Mouse (Mus musculus): ENCODE data around the gene Kxd1. TPM values are rescaled to one million over a fixed set of nuclear protein-coding genes. Genes with fewer than 3 reads are reported as not detected.

The Kxd1 gene
- polyA plus RNA-seq, 1 experiment from 2014 or later, result 50.0 TPM

GRCm38 (mm10) chr8:70486941-70487520, 40.7 kb downstream of the Kxd1 start, which contains the start of gene Tmem59l:
TSS of gene Tmem59l (minus strand) at chr8:70487358.
- Histone ChIP-seq H3K4me3 (ENCODE audit: low read depth, low read length) (peak within 1 kb of the TSS; percentile 27), H3K4me2 (peak within 1 kb of the TSS; percentile 49), H3K36me3 (ENCODE audit: control insufficient read depth, insufficient read depth, low read length) (no peaks in the 10 kb centered on the region), H3K4me1 (ENCODE audit: control insufficient read depth, insufficient read depth, low read length) (peaks cover 22% of the 10 kb centered on the region), H3K27ac (ENCODE audit: low read depth, low read length) (no peak within 1 kb of the TSS), H3K9ac (ENCODE audit: low read length) (peak within 1 kb of the TSS; percentile 41), H3K9me3 (ENCODE audit: control insufficient read depth, low read length) (no peaks in the 10 kb centered on the region), H3K27me3 (ENCODE audit: control insufficient read depth, insufficient read depth, low read length) (peaks cover 72% of the 10 kb centered on the region)
- WGBS, result 3% methylated on average over 32 of the region's 33 CpGs
- ATAC-seq (ENCODE audit: low FRiP score) (peak; percentile 41; the same call in 1 of the 2 replicates), DNase-seq (ENCODE audit: low spot score, missing footprints) (peak; percentile 91)

GRCm38 (mm10) chr8:70486191-70486681, 41.5 kb downstream of the Kxd1 start:
- WGBS, result 52% methylated on average over 7 of the region's 7 CpGs
- no peak for ATAC-seq (ENCODE audit: low FRiP score)
- H3K4me1 ChIP-seq (ENCODE audit: control insufficient read depth, insufficient read depth, low read length), result peaks cover 22% of the 10 kb centered on the region
- no peaks in the 10 kb centered on the region for H3K9me3 ChIP-seq (ENCODE audit: control insufficient read depth, low read length)
- H3K27ac ChIP-seq (ENCODE audit: low read depth, low read length), result no peak overlapping the region
- no peak overlapping the region for H3K9ac ChIP-seq (ENCODE audit: low read length)
- peaks cover 64% of the 10 kb centered on the region for H3K27me3 ChIP-seq (ENCODE audit: control insufficient read depth, insufficient read depth, low read length)
- no peak overlapping the region for H3K4me3 ChIP-seq (ENCODE audit: low read depth, low read length)
- no peak overlapping the region for H3K4me2 ChIP-seq
- peak; percentile 85 for DNase-seq (ENCODE audit: low spot score, missing footprints)
- no peaks in the 10 kb centered on the region for H3K36me3 ChIP-seq (ENCODE audit: control insufficient read depth, insufficient read depth, low read length)

GRCm38 (mm10) chr8:70482943-70483342, 44.8 kb downstream of the Kxd1 start:
- Histone ChIP-seq H3K4me1 (ENCODE audit: control insufficient read depth, insufficient read depth, low read length) (peaks cover 2% of the 10 kb centered on the region), H3K27ac (ENCODE audit: low read depth, low read length) (no peak overlapping the region), H3K4me3 (ENCODE audit: low read depth, low read length) (no peak overlapping the region), H3K9me3 (ENCODE audit: control insufficient read depth, low read length) (no peaks in the 10 kb centered on the region), H3K9ac (ENCODE audit: low read length) (no peak overlapping the region), H3K4me2 (no peak overlapping the region), H3K36me3 (ENCODE audit: control insufficient read depth, insufficient read depth, low read length) (no peaks in the 10 kb centered on the region), H3K27me3 (ENCODE audit: control insufficient read depth, insufficient read depth, low read length) (peaks cover 31% of the 10 kb centered on the region)
- WGBS, result 56% methylated on average over 2 of the region's 2 CpGs
- ATAC-seq (ENCODE audit: low FRiP score) (no peak), DNase-seq (ENCODE audit: low spot score, missing footprints) (no peak)

GRCm38 (mm10) chr8:70481908-70482307, 45.8 kb downstream of the Kxd1 start:
- 86% methylated on average over 3 of the region's 3 CpGs for whole genome bisulfite sequencing
- no peak for ATAC-seq (ENCODE audit: low FRiP score)
- Histone ChIP-seq H3K36me3 (ENCODE audit: control insufficient read depth, insufficient read depth, low read length) (no peaks in the 10 kb centered on the region), H3K9me3 (ENCODE audit: control insufficient read depth, low read length) (no peaks in the 10 kb centered on the region), H3K27ac (ENCODE audit: low read depth, low read length) (no peak overlapping the region), H3K4me2 (no peak overlapping the region), H3K9ac (ENCODE audit: low read length) (no peak overlapping the region), H3K27me3 (ENCODE audit: control insufficient read depth, insufficient read depth, low read length) (peaks cover 26% of the 10 kb centered on the region), H3K4me3 (ENCODE audit: low read depth, low read length) (no peak overlapping the region), H3K4me1 (ENCODE audit: control insufficient read depth, insufficient read depth, low read length) (0 out of 2 replicates have a peak, but pooled peaks cover 2% of the 10 kb centered on the region)
- DNase-seq (ENCODE audit: low spot score, missing footprints), result no peak

- Histone ChIP-seq H3K27me3 (ENCODE audit: control insufficient read depth, insufficient read depth, low read length) (peaks cover 3% of the 10 kb centered on the region), H3K4me1 (ENCODE audit: control insufficient read depth, insufficient read depth, low read length) (peaks cover 8% of the 10 kb centered on the region), H3K4me2 (peak overlapping the region; percentile 88), H3K9ac (ENCODE audit: low read length) (no peak overlapping the region), H3K9me3 (ENCODE audit: control insufficient read depth, low read length) (no peaks in the 10 kb centered on the region), H3K36me3 (ENCODE audit: control insufficient read depth, insufficient read depth, low read length) (no peaks in the 10 kb centered on the region), H3K4me3 (ENCODE audit: low read depth, low read length) (peak overlapping the region; percentile 57), H3K27ac (ENCODE audit: low read depth, low read length) (no peak overlapping the region)
- ATAC-seq (ENCODE audit: low FRiP score), result peak; percentile 49
- peak; percentile 87 for DNase-seq (ENCODE audit: low spot score, missing footprints)
- WGBS, result 3% methylated on average over 21 of the region's 21 CpGs
Measured at GRCm38 (mm10) chr8:70477269-70477982, 50.3 kb downstream of the Kxd1 start.

- peak within 1 kb of the TSS; percentile 88 for H3K9ac ChIP-seq (ENCODE audit: low read length)
- peak; percentile 89 for ATAC-seq (ENCODE audit: low FRiP score)
- peak within 1 kb of the TSS; percentile 88 for H3K4me2 ChIP-seq
- no peaks in the 10 kb centered on the region for H3K9me3 ChIP-seq (ENCODE audit: control insufficient read depth, low read length)
- WGBS, result under 1% methylated on average over 53 of the region's 53 CpGs
- H3K36me3 ChIP-seq (ENCODE audit: control insufficient read depth, insufficient read depth, low read length), result no peaks in the 10 kb centered on the region
- peaks cover 3% of the 10 kb centered on the region for H3K27me3 ChIP-seq (ENCODE audit: control insufficient read depth, insufficient read depth, low read length)
- peaks cover 8% of the 10 kb centered on the region for H3K4me1 ChIP-seq (ENCODE audit: control insufficient read depth, insufficient read depth, low read length)
- H3K4me3 ChIP-seq (ENCODE audit: low read depth, low read length), result peak within 1 kb of the TSS; percentile 57
- DNase-seq (ENCODE audit: low spot score, missing footprints), result peak; percentile 99
- no peak within 1 kb of the TSS for H3K27ac ChIP-seq (ENCODE audit: low read depth, low read length)
Measured at GRCm38 (mm10) chr8:70476333-70477268, 51.2 kb downstream of the Kxd1 start, which contains the start of gene Klhl26. TSS of gene Klhl26 (minus strand) at chr8:70476968.

GRCm38 (mm10) chr8:70471856-70472255, 55.9 kb downstream of the Kxd1 start:
- 98% methylated on average over 7 of the region's 7 CpGs for WGBS
- Histone ChIP-seq H3K4me2 (no peak overlapping the region), H3K4me1 (ENCODE audit: control insufficient read depth, insufficient read depth, low read length) (peaks cover 6% of the 10 kb centered on the region), H3K9me3 (ENCODE audit: control insufficient read depth, low read length) (no peaks in the 10 kb centered on the region), H3K27me3 (ENCODE audit: control insufficient read depth, insufficient read depth, low read length) (no peaks in the 10 kb centered on the region), H3K4me3 (ENCODE audit: low read depth, low read length) (no peak overlapping the region), H3K36me3 (ENCODE audit: control insufficient read depth, insufficient read depth, low read length) (no peaks in the 10 kb centered on the region), H3K9ac (ENCODE audit: low read length) (no peak overlapping the region), H3K27ac (ENCODE audit: low read depth, low read length) (no peak overlapping the region)
- ATAC-seq (ENCODE audit: low FRiP score) (no peak), DNase-seq (ENCODE audit: low spot score, missing footprints) (peak; percentile 57)

GRCm38 (mm10) chr8:70469938-70470337, 57.8 kb downstream of the Kxd1 start:
- Histone ChIP-seq H3K27ac (ENCODE audit: low read depth, low read length) (no peak overlapping the region), H3K4me2 (no peak overlapping the region), H3K36me3 (ENCODE audit: control insufficient read depth, insufficient read depth, low read length) (no peaks in the 10 kb centered on the region), H3K9ac (ENCODE audit: low read length) (no peak overlapping the region), H3K4me1 (ENCODE audit: control insufficient read depth, insufficient read depth, low read length) (no peaks in the 10 kb centered on the region), H3K27me3 (ENCODE audit: control insufficient read depth, insufficient read depth, low read length) (no peaks in the 10 kb centered on the region), H3K4me3 (ENCODE audit: low read depth, low read length) (no peak overlapping the region), H3K9me3 (ENCODE audit: control insufficient read depth, low read length) (no peaks in the 10 kb centered on the region)
- ATAC-seq (ENCODE audit: low FRiP score) (no peak), DNase-seq (ENCODE audit: low spot score, missing footprints) (peak; percentile 37)
- WGBS, result 60% methylated on average over 2 of the region's 2 CpGs
